Mouse (Mus musculus): Measurements from ENCODE around the gene Cplx3. TPM values are rescaled to one million over a fixed set of nuclear protein-coding genes. Genes with fewer than 3 reads are reported as not detected.

Gene Cplx3
- total and polyA plus RNA-seq, 3 experiments: not detected

- DNase-seq (ENCODE audit: low read depth, low spot score): peak; percentile 93
- no peaks in the 10 kb centered on the region for H3K9me3 ChIP-seq (replicated peaks; ENCODE audit: insufficient read depth, low read length)
- peak overlapping the region; percentile 49 for H3K9ac ChIP-seq (ENCODE audit: control insufficient read depth, low read depth, low read length, poor library complexity, severe bottlenecking)
- peak overlapping the region in 1 of 2 experiments; percentile 9; a peak in 2 of 4 replicates for H3K4me3 ChIP-seq (ENCODE audit: control insufficient read depth in 1 of 2, insufficient read depth in 1 of 2, low read depth in 2 of 2, low read length in 2 of 2)
- peaks cover 97% of the 10 kb centered on the region for H3K79me2 ChIP-seq (ENCODE audit: control insufficient read depth, insufficient read depth, low read length, poor library complexity)
- H3K36me3 ChIP-seq (ENCODE audit: control insufficient read depth in 1 of 2, insufficient read depth in 2 of 2, low read length in 2 of 2): peaks cover 6 to 58% of the 10 kb centered on the region in 2 experiments
- H3K4me1 ChIP-seq (ENCODE audit: control insufficient read depth in 1 of 2, insufficient read depth in 2 of 2, low read length in 2 of 2): peaks cover 27 to 63% of the 10 kb centered on the region in 2 experiments
- H3K27me3 ChIP-seq (ENCODE audit: control insufficient read depth in 1 of 2, insufficient read depth in 2 of 2, low read length in 2 of 2): no peaks in the 10 kb centered on the region
- H3K27ac ChIP-seq (ENCODE audit: control insufficient read depth, low read depth, low read length): peak overlapping the region; percentile 55
- TF ChIP-seq TAL1 (IDR thresholded peaks at IDR 0.05; ENCODE audit: low read length) (no peak), MAFK (IDR thresholded peaks at IDR 0.05; ENCODE audit: borderline replicate concordance, low read depth, low read length) (no peak), POLR2AphosphoS5 (IDR thresholded peaks at IDR 0.05; ENCODE audit: borderline replicate concordance, low read depth, low read length) (no peak), TCF12 (IDR thresholded peaks at IDR 0.05; ENCODE audit: low read depth, low read length) (peak; percentile 45; the same call in 1 of the 2 replicates), NRF1 (IDR thresholded peaks at IDR 0.05; ENCODE audit: insufficient read depth, low read depth, low read length, poor library complexity, severe bottlenecking) (0 out of 2 replicates have a peak, but pooled peaks have one; percentile 14), MYC (IDR thresholded peaks at IDR 0.05; ENCODE audit: low read depth, low read length) (0 out of 2 replicates have a peak, but pooled peaks have one; percentile 52), EP300 (IDR thresholded peaks at IDR 0.05; ENCODE audit: low read depth in 1 of 2, low read length in 2 of 2) (0 out of 4 replicates have a peak, but pooled peaks of 1 of the 2 experiments have one; percentile 28), UBTF (IDR thresholded peaks at IDR 0.05; ENCODE audit: borderline replicate concordance, insufficient read depth, low read depth, low read length) (peak; percentile 44; the same call in 1 of the 2 replicates), ZMIZ1 (IDR thresholded peaks at IDR 0.05; ENCODE audit: low read depth, low read length) (no peak; the same call in 1 of the 2 replicates), SMC3 (IDR thresholded peaks at IDR 0.05; ENCODE audit: low read depth, low read length) (no peak), JUND (IDR thresholded peaks at IDR 0.05; ENCODE audit: low read depth, low read length) (no peak), BHLHE40 (IDR thresholded peaks at IDR 0.05; ENCODE audit: borderline replicate concordance, low read depth, low read length) (no peak; the same call in 1 of the 2 replicates), ETS1 (IDR thresholded peaks at IDR 0.05; ENCODE audit: low read depth, low read length) (peak; percentile 58; the same call in 1 of the 2 replicates), POLR2AphosphoS2 (IDR thresholded peaks at IDR 0.05; ENCODE audit: low read length) (no peak), POLR2A (IDR thresholded peaks at IDR 0.05; ENCODE audit: control insufficient read depth in 1 of 2, insufficient read depth in 1 of 2, low read depth in 1 of 2, low read length in 2 of 2, poor library complexity in 1 of 2) (peak in 1 of 2 experiments; percentile 44; a peak in 1 of 4 replicates), ZKSCAN1 (IDR thresholded peaks at IDR 0.05; ENCODE audit: low read depth, low read length) (no peak), ZC3H11A (IDR thresholded peaks at IDR 0.05; ENCODE audit: low read depth, low read length) (no peak), USF2 (IDR thresholded peaks at IDR 0.05; ENCODE audit: borderline replicate concordance in 1 of 2, insufficient read depth in 1 of 2, low read depth in 1 of 2, low read length in 2 of 2) (no peak), KAT2A (conservative IDR thresholded peaks at IDR 0.05; ENCODE audit: low read depth, low read length) (no peak), MEF2A (IDR thresholded peaks at IDR 0.05; ENCODE audit: extremely low read depth, insufficient replicate concordance, low read depth, low read length, poor library complexity, severe bottlenecking) (no peak), USF1 (IDR thresholded peaks at IDR 0.05; ENCODE audit: low read depth, low read length) (no peak), TBP (IDR thresholded peaks at IDR 0.05; ENCODE audit: low read depth, low read length) (peak; percentile 64; the same call in 1 of the 2 replicates), HCFC1 (IDR thresholded peaks at IDR 0.05; ENCODE audit: low read depth, low read length) (peak; percentile 46; the same call in 1 of the 2 replicates), NELFE (IDR thresholded peaks at IDR 0.05; ENCODE audit: low read depth, low read length) (no peak), MAX (IDR thresholded peaks at IDR 0.05; ENCODE audit: low read length) (peak; percentile 58), SIN3A (IDR thresholded peaks at IDR 0.05; ENCODE audit: low read length) (peak; percentile 86), MXI1 (IDR thresholded peaks at IDR 0.05; ENCODE audit: low read depth, low read length) (peak; percentile 89), RAD21 (IDR thresholded peaks at IDR 0.05; ENCODE audit: low read depth, low read length) (no peak), CHD1 (IDR thresholded peaks at IDR 0.05; ENCODE audit: low read depth, low read length) (no peak), E2F4 (IDR thresholded peaks at IDR 0.05; ENCODE audit: borderline replicate concordance, low read depth, low read length) (no peak), CTCF (IDR thresholded peaks at IDR 0.05 in 2 of 3, conservative IDR thresholded peaks at IDR 0.05 in 1 of 3; ENCODE audit: control insufficient read depth in 1 of 3, insufficient read depth in 1 of 3, low read depth in 2 of 3, low read length in 3 of 3, poor library complexity in 1 of 3, severe bottlenecking in 1 of 3) (no peak), MAZ (IDR thresholded peaks at IDR 0.05; ENCODE audit: low read depth, low read length) (no peak), ZNF384 (IDR thresholded peaks at IDR 0.05; ENCODE audit: low read depth, low read length) (no peak), GATA1 (IDR thresholded peaks at IDR 0.05; ENCODE audit: low read depth, low read length) (no peak), ELF1 (IDR thresholded peaks at IDR 0.05; ENCODE audit: low read depth, low read length) (peak; percentile 94), MYB (IDR thresholded peaks at IDR 0.05; ENCODE audit: low read depth, low read length) (no peak), CHD2 (IDR thresholded peaks at IDR 0.05; ENCODE audit: low read length) (no peak)
Measured at GRCm38 (mm10) chr9:57640384-57640783, 34.3 kb upstream of the Cplx3 start.
